Mouse (Mus musculus) limb, embryonic 12.5 days (tissue): ENCODE data around the gene Zfp493. TPM values are rescaled to one million over a fixed set of nuclear protein-coding genes. Genes with fewer than 3 reads are reported as not detected.
A peak's percentile ranks its signal among the peaks of the same experiment; 100 is the strongest.
"Not testable (repeated sequence)": the region's sequence is repeated elsewhere in the genome, so short reads cannot be mapped to it uniquely, and the experiment has no call there.

Source experiments
- ATAC-seq: fragments of 200-750 bp; cut with Nextera tagmentation; 2 replicates; pipeline ENCODE4 v1.8.0; 2017; ENCODE audit warnings: low read depth, moderate TSS enrichment; ENCODE audit not compliant: insufficient number of reproducible peaks, insufficient read depth, low FRiP score, low TSS enrichment
- H3K27ac ChIP-seq: fragments of 300-500 bp; sonication (generic); 2 replicates; pipeline ENCODE4 v1.5.1; 2016; ENCODE audit warnings: mild to moderate bottlenecking, moderate library complexity
- H3K27me3 ChIP-seq: fragments of 300-500 bp; sonication (generic); 2 replicates; pipeline ENCODE4 v1.6.1; 2016; ENCODE audit warnings: mild to moderate bottlenecking, moderate library complexity
- H3K36me3 ChIP-seq: fragments of 300-500 bp; sonication (generic); 2 replicates; pipeline ENCODE4 v1.6.1; 2016; ENCODE audit warnings: mild to moderate bottlenecking, moderate library complexity
- H3K4me1 ChIP-seq: fragments of 300-500 bp; sonication (generic); replicated peaks from 2 replicates; pipeline ENCODE4 v1.6.1; 2016
- H3K4me2 ChIP-seq: fragments of 300-500 bp; sonication (generic); 2 replicates; pipeline ENCODE4 v1.6.1; 2016; ENCODE audit warnings: mild to moderate bottlenecking, moderate library complexity
- H3K4me3 ChIP-seq: fragments of 300-500 bp; sonication (generic); replicated peaks from 2 replicates; pipeline ENCODE4 v1.5.1; 2016; ENCODE audit warnings: mild to moderate bottlenecking
- H3K9ac ChIP-seq: fragments of 300-500 bp; sonication (generic); replicated peaks from 2 replicates; pipeline ENCODE4 v1.6.1; 2016; ENCODE audit warnings: mild to moderate bottlenecking, moderate library complexity
- H3K9me3 ChIP-seq: fragments of 300-500 bp; sonication (generic); 2 replicates; pipeline ENCODE4 v1.6.1; 2016; ENCODE audit warnings: mild to moderate bottlenecking, moderate library complexity
- WGBS: fragments of 180-500 bp; shearing (Covaris S2); methylation state at CpG from one replicate; pipeline ENCODE4 v1.1.7; 2016; 5-methylcytosine and 5-hydroxymethylcytosine counted together
- polyA plus RNA-seq: library from polyadenylated mRNA; unstranded; fragments of >200 nt; fragmentation: Nextera tagmentation; extraction: Ambion mirVana; gene quantifications from 2 replicates; pipeline ENCODE4 v1.2.1, GENCODE M21; 2016

Gene Zfp493
- 2.4 and 3.0 TPM in 2 replicates for polyA plus RNA-seq

- Histone ChIP-seq H3K36me3 (no peaks in the 10 kb centered on the region), H3K27ac (peak within 1 kb of the TSS; percentile 62; the same call in 1 of the 2 replicates), H3K4me3 (peak within 1 kb of the TSS; percentile 63), H3K4me2 (peak within 1 kb of the TSS; percentile 80), H3K4me1 (no peaks in the 10 kb centered on the region; the same call in 1 of the 2 replicates), H3K9ac (peak within 1 kb of the TSS; percentile 71), H3K27me3 (no peaks in the 10 kb centered on the region), H3K9me3 (0 out of 2 replicates have a peak, but pooled peaks cover 7% of the 10 kb centered on the region)
- peak; percentile 95 for ATAC-seq
- WGBS = 9% methylated on average over 26 of the region's 26 CpGs
These were observed at the start of gene Zfp493 for GRCm38 (mm10) chr13:67779265-67780221. TSS of gene Zfp493 (plus strand) at chr13:67779693.

GRCm38 (mm10) chr13:67734391-67734790, 45.1 kb upstream of the Zfp493 start:
- H3K9ac ChIP-seq, H3K27me3 ChIP-seq, H3K4me2 ChIP-seq, H3K4me3 ChIP-seq, ATAC-seq, H3K27ac ChIP-seq, H3K4me1 ChIP-seq, H3K36me3 ChIP-seq: not testable (repeated sequence)
- peaks cover 21% of the 10 kb centered on the region for H3K9me3 ChIP-seq
- 93% methylated on average over 9 of the region's 9 CpGs for WGBS

- ATAC-seq = no peak
- Histone ChIP-seq H3K27ac (no peak overlapping the region), H3K9ac (no peak overlapping the region), H3K4me1 (no peaks in the 10 kb centered on the region), H3K4me2 (no peak overlapping the region), H3K27me3 (no peaks in the 10 kb centered on the region), H3K36me3 (peaks cover 2% of the 10 kb centered on the region), H3K4me3 (no peak overlapping the region), H3K9me3 (0 out of 2 replicates have a peak, but pooled peaks cover under 1% of the 10 kb centered on the region)
- WGBS = 93% methylated on average over 3 of the region's 3 CpGs
These were observed 36.6 kb upstream of the Zfp493 start for GRCm38 (mm10) chr13:67742941-67743340.

GRCm38 (mm10) chr13:67743896-67744295, 35.6 kb upstream of the Zfp493 start:
- no peak for ATAC-seq
- no peaks in the 10 kb centered on the region for H3K27me3 ChIP-seq
- WGBS = 82% methylated on average over 9 of the region's 9 CpGs
- H3K9ac ChIP-seq = no peak overlapping the region
- H3K4me2 ChIP-seq = no peak overlapping the region
- no peaks in the 10 kb centered on the region for H3K4me1 ChIP-seq
- H3K9me3 ChIP-seq = peaks cover 6% of the 10 kb centered on the region; the same call in 1 of the 2 replicates
- H3K4me3 ChIP-seq = no peak overlapping the region
- no peak overlapping the region for H3K27ac ChIP-seq
- H3K36me3 ChIP-seq = peaks cover 12% of the 10 kb centered on the region

- H3K27me3 ChIP-seq = no peaks in the 10 kb centered on the region
- H3K4me1 ChIP-seq = peaks cover 4% of the 10 kb centered on the region
- H3K27ac ChIP-seq = peak within 1 kb of the TSS; percentile 69; the same call in 1 of the 2 replicates
- peak; percentile 91 for ATAC-seq
- peak within 1 kb of the TSS; percentile 68 for H3K9ac ChIP-seq
- peak within 1 kb of the TSS; percentile 69 for H3K4me3 ChIP-seq
- WGBS = 9% methylated on average over 24 of the region's 24 CpGs
- peaks cover 6% of the 10 kb centered on the region for H3K36me3 ChIP-seq
- H3K9me3 ChIP-seq = no peaks in the 10 kb centered on the region
- H3K4me2 ChIP-seq = peak within 1 kb of the TSS; percentile 63
These were observed 24.9 kb upstream of the Zfp493 start, which contains the start of gene Zfp85 for GRCm38 (mm10) chr13:67754333-67755306. TSS of gene Zfp85 (minus strand) at chr13:67755228.

- Histone ChIP-seq H3K36me3 (peaks cover 6% of the 10 kb centered on the region), H3K4me1 (peaks cover 4% of the 10 kb centered on the region), H3K4me2 (peak overlapping the region; percentile 63; the same call in 1 of the 2 replicates), H3K9ac (no peak overlapping the region), H3K27ac (no peak overlapping the region), H3K27me3 (no peaks in the 10 kb centered on the region), H3K9me3 (no peaks in the 10 kb centered on the region), H3K4me3 (0 out of 2 replicates have a peak overlapping the region, but pooled peaks have one; percentile 69)
- no peak for ATAC-seq
- 83% methylated on average over 6 of the region's 6 CpGs for WGBS
These were observed 23.7 kb upstream of the Zfp493 start for GRCm38 (mm10) chr13:67755761-67756160.

GRCm38 (mm10) chr13:67759966-67760365, 19.5 kb upstream of the Zfp493 start:
- WGBS = 77% methylated on average over 1 of the region's 1 CpGs
- no peaks in the 10 kb centered on the region for H3K4me1 ChIP-seq

GRCm38 (mm10) chr13:67763031-67763768, 16.3 kb upstream of the Zfp493 start:
- ATAC-seq = no peak
- H3K36me3 ChIP-seq = no peaks in the 10 kb centered on the region
- H3K4me2 ChIP-seq = no peak overlapping the region
- H3K4me1 ChIP-seq = no peaks in the 10 kb centered on the region
- H3K4me3 ChIP-seq = no peak overlapping the region
- no peaks in the 10 kb centered on the region for H3K27me3 ChIP-seq
- H3K27ac ChIP-seq = no peak overlapping the region
- WGBS = 78% methylated on average over 2 of the region's 2 CpGs
- no peaks in the 10 kb centered on the region for H3K9me3 ChIP-seq
- no peak overlapping the region for H3K9ac ChIP-seq

More at GRCm38 (mm10) chr13:67759966-67760365, 19.5 kb upstream of the Zfp493 start:
- Histone ChIP-seq H3K27me3 (no peaks in the 10 kb centered on the region), H3K27ac (no peak overlapping the region), H3K9ac (no peak overlapping the region), H3K9me3 (no peaks in the 10 kb centered on the region), H3K4me3 (no peak overlapping the region), H3K36me3 (no peaks in the 10 kb centered on the region), H3K4me2 (no peak overlapping the region)
- no peak for ATAC-seq

GRCm38 (mm10) chr13:67791921-67792455, 12.5 kb downstream of the Zfp493 start:
- no peak overlapping the region for H3K4me2 ChIP-seq
- no peak overlapping the region for H3K9ac ChIP-seq
- H3K4me3 ChIP-seq = no peak overlapping the region
- H3K36me3 ChIP-seq = peaks cover 8% of the 10 kb centered on the region
- no peaks in the 10 kb centered on the region for H3K4me1 ChIP-seq
- no peak overlapping the region for H3K27ac ChIP-seq
- no peaks in the 10 kb centered on the region for H3K27me3 ChIP-seq
- peaks cover 8% of the 10 kb centered on the region; the same call in 1 of the 2 replicates for H3K9me3 ChIP-seq
- 93% methylated on average over 10 of the region's 10 CpGs for WGBS
- no peak for ATAC-seq

GRCm38 (mm10) chr13:67798618-67799017, 19.1 kb downstream of the Zfp493 start:
- Histone ChIP-seq H3K36me3 (no peaks in the 10 kb centered on the region), H3K9ac (no peak overlapping the region), H3K9me3 (no peaks in the 10 kb centered on the region), H3K4me1 (no peaks in the 10 kb centered on the region), H3K27me3 (no peaks in the 10 kb centered on the region), H3K27ac (no peak overlapping the region), H3K4me3 (no peak overlapping the region), H3K4me2 (no peak overlapping the region)
- no peak for ATAC-seq
- 82% methylated on average over 3 of the region's 3 CpGs for WGBS
